Mouse (Mus musculus): ENCODE measurements around the gene Ctnna3.

- no peak for TF ChIP-seq CTCF (IDR thresholded peaks at IDR 0.05; ENCODE audit: low read depth)
- TF ChIP-seq EP300 (IDR thresholded peaks at IDR 0.05; ENCODE audit: low read depth) = no peak
These were observed 1059.6 kb downstream of the Ctnna3 start for GRCm38 (mm10) chr10:64489471-64489870.
